Mouse (Mus musculus) retina, embryonic 14.5 days (tissue): Measurements from ENCODE around the gene Slc22a4.
"Not testable (repeated sequence)": the region's sequence is repeated elsewhere in the genome, so short reads cannot be mapped to it uniquely, and the experiment has no call there.

ENCODE experiments used
- DNase-seq: peaks from one replicate; pipeline ENCODE4 v3.0.0-alpha.2; 2015; ENCODE audit warnings: low spot score

Gene Slc22a4

DNA sequence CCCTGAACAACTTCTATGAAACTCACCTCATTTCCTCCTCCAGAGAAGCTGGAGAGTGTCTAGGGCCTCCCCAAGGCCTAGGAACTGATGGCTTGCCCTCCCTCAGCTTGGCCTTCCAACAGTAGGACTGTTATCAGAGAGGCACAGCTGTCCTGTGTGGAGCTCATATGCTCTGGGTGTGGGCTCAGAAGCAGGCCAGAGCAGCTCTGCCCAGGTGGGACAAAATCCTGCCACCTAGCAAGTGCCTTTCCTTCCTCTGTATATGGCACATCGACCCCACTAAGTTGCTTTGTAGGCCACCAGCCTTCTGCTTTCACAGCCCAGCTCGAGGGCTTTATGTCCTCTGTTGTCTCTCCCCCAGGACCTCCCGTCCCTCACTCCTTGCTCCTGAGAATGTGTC is 23.2 kb downstream of the Slc22a4 start:
- no peak for DNase-seq

- no peak for DNase-seq
Measured at GRCm38 (mm10) chr11:54004221-54004620, 23.7 kb downstream of the Slc22a4 start.

DNA sequence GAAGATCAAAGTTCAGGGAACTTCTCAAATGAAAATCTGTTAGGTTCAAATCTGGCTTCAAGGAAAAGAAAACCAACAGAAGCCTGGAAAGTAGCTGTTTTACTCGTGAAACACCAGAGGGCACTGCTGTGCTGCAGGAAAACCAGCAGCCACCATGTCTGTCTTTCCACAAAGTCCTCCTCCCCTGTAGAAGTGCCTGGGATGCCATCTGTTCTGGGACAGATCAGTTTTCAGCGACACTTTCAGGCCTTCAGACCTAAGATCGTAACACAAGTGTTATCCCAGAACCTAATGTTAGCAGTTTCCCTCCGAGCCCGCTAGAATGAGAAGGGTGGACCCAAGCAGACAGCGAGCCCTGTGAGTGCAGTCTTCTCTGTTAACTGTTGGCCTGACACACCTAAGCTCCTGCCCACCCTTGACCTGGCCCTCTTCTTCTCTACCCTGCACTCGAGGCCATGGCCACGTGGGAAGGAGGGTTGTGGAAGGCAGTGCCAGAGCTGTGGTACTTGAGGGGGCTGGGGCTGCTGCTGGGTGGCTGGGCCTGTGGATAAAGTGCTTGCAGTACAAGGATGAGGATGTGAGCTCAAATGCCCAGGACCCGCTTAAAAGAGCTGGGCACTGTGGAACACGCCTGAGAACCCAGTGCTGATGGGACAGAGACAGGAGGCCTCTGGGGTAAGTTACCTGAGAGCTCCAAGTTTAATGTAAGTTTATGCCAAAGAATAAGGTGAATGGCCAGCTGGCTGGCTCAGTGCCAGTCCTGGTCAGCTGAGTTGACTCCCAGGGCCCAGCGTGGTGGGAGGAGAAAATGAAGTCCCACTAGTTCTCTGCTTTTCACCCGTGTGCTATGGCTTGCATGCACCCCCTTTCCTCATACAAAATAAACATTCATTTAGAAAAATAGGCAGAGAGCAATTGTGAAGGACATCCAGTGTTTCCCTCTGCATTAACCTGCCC is 24.9 kb downstream of the Slc22a4 start:
- DNase-seq = peak; percentile 85

DNA sequence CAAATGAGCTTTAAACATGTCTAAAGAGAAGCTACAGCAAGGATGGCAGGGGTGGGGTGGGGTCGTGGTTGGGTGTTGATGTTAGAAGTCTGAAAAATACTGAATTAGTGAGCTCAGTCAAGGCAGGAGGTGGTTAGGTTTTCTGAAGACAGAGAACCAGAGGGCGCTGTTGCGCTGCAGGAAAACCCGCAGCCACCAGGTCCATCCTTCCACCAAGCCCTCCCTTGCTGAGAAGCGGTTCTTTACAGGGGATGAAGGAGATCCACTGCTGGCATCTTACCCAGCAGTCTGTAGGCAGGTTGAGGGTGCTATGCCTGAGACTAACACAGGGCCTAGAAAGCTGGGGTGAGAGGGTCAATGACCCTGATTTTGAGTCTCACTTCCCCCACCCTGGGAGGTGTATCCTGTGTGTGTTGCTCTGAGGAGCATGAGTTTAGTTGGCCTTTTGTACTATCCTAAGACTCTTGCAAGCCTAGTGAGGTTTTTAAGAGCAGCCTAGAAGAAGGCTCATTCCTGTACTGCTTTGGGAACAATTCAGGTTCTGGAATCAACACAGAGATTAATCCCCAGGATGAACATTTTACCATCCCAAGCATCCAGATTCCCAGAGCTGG is 25.6 kb downstream of the Slc22a4 start:
- peak; percentile 80 for DNase-seq

DNA sequence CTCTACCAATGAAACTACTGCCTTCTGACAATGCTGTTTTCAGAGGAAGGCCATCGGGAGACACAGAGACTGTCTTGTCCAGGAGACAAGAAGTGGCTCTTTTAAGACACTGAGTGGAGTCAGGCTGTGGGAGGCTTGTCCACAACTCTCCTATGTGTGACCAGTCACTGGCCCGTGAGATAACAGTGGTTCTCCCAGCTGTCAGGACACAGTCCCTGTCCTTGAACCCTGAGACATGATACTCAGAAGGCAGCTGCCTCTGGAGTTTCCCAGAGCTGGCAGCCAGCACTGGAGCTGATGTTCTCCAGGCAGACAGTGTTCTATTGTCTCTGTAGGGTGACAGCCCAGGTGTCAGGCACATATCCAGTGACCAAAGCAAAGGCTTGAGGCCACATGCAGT is 30.2 kb downstream of the Slc22a4 start:
- DNase-seq = no peak

- DNase-seq = no peak
Measured at GRCm38 (mm10) chr11:53992264-53992663, 35.6 kb downstream of the Slc22a4 start.

- DNase-seq = no peak
Measured at GRCm38 (mm10) chr11:53989232-53989631, 38.7 kb downstream of the Slc22a4 start.

DNA sequence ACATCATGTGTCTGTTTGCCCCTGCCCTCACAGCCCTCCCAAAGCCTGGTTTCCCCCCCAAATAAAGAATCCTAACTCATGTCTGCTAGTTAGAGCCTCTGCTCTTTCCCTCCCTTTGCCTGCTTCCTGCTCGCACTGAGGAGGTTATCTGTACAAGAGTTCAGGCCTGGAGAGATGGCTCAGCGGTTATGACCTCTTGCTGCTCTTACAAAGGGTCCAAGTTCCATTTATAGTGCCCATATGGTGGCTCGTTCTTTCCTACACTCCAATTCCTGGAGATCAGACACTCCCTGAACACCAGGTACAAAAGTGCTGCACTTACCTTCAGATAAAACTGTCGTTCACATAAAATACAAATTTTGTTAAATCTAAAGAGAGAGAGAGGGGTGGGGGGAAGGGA is 39.8 kb downstream of the Slc22a4 start:
- no peak for DNase-seq

DNA sequence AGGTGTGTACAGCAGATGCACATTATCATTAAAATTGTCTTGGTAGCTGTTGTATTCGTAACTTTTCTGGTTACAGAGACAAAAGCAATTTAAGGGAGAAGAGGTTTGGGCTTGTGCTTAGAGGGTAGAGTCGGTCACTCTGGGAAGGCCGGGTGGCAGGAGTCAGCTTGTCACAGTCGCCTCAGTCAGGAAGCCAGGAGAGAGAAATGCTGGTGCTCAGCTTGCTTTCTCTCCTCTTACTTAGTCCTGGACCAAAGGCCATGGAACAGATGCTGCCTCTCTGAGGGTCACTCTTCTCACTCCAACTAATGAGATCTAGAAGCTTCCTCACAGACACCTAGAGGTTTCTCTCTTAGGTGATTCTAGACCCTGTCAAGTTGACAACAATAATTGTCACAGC is 46.5 kb downstream of the Slc22a4 start:
- no peak for DNase-seq

DNA sequence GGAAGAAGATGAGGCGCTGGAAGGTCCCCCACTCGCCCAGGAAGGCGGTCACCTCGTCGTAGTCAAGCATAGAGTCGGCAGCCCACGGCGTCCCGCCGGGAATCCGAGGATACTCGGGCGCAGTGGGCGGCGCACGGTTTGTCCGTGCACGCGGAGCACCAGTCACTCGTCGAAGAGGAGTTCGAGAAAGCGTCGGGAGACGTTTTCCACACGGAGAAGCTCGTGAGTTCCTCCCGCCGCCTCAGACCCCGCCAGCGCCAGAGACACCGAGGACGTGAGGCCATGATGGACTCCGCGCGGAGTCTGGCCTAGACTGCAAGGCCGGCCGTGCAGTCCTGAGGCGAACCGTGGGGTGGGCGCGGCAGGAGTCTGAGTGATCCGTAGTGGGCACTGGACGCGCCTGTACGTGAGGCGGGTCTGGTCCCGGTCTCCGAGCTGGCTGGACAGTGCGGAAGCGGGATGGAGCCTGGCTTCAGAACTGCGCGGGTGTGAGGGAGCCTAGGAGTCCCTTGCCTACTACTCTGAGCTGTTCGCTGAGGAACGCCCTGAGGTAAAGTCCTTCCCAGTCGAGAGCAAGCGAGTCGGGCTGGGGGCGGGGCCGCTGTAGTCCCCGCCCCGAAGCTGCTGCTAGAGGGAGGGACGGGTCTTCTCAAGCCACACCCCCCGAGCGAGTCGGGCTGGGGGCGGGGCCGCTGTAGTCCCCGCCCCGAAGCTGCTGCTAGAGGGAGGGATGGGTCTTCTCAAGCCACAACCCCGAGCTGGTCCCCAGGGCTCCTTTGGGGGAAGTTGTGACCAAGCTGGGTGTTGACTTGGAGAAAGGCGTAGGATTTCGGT is 47.9 kb downstream of the Slc22a4 start, which contains the start of gene Slc22a21:
Slc22a21 (minus strand) TSS at position 545 of the 834 bp plus-strand sequence.
- peak; percentile 86 for DNase-seq

DNA sequence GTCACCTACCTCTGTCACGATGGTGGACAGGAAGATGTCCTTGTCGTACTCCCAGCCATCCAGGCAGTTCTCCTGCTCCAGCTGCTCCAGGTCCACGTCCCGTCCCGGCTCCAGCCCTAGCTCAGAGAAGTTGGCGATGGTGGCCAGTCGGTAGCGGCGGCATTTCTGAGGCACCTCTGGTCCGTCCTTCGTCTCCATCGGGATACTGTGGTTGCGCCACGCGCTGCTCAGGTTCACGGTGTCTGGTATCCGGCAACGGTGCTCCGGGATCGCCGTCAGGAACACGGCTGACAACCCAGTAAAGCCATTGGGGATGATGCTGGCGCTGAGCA is 48.5 kb downstream of the Slc22a4 start:
- not testable (repeated sequence) for DNase-seq

- DNase-seq = no peak
Measured at GRCm38 (mm10) chr11:53977672-53978071, 50.2 kb downstream of the Slc22a4 start.

DNA sequence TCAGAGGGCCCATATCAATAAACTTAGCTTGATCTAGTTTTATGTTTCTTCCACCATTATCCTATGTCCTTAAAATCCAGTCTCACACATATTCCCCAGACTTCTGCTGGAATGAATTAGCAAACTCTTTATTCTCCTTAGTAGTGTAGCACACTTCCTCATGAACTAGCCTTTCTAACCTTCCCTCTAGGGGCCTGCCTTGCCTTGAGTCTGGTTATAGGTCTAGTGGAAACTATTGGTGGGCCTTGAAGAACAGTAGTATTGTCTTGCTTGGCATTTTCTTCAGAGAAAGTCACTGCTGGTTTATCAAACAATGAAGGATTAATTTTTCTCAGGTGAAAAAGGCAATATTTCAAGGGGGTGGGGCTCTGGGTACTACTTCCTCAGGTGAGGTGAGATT is 52.3 kb downstream of the Slc22a4 start:
- no peak for DNase-seq

GRCm38 (mm10) chr11:53958984-53959383 is 68.9 kb downstream of the Slc22a4 start:
- DNase-seq = peak; percentile 26

DNA sequence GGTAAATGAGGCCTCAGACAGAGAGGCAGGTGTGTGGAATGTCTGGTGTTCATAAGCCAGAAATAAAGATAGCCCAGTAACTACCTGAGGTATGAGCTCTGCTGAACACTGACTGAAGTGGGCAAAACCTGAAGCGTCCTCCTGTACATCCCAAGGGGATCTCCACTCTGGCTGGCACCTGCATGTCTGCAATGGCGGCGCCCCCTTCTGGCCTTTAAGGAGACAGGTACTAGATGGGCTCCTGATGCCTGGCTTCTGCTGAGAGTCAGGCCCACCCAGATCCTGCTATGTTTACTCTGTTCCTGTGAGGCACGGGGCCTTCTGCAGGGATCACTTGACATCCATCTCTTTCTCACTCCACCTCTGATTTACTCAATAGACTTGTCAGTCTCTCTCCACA is 69.7 kb downstream of the Slc22a4 start:
- DNase-seq = peak; percentile 17

DNA sequence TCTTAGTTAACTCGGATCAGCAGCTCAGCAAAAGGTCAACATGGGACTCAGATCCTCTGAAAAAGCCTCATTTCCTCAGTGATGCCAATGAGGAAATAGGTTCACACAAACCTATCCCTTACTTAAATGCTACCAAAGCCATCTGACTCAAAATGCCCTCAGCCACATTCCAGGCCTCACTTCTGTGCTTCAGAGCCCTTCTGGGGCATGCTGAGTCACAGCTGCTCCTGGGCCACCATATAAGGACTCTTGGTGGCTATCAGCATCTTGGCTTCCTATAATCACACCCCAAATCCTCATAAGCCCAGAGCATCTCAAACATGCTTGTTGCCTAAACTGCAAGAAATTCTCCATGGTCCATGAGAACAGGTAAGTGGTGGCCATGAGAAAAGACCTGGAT is 71.3 kb downstream of the Slc22a4 start:
- DNase-seq = no peak

- DNase-seq = no peak
Measured at GRCm38 (mm10) chr11:53954653-53955052, 73.2 kb downstream of the Slc22a4 start.

- not testable (repeated sequence) for DNase-seq
Measured at GRCm38 (mm10) chr11:53950133-53950532, 77.8 kb downstream of the Slc22a4 start.
